Mouse (Mus musculus) CH12.LX (cell line): Measurements from ENCODE around the gene Usp5. TPM values are rescaled to one million over a fixed set of nuclear protein-coding genes. Genes with fewer than 3 reads are reported as not detected.

Experiments used
- DNase-seq: peaks from one replicate; pipeline ENCODE4 v3.0.0-alpha.2; 2013; ENCODE audit errors: extremely low read depth
- H3K27ac ChIP-seq: 2 replicates; pipeline ENCODE4 v1.5.1; 2012; ENCODE audit warnings: low read depth, mild to moderate bottlenecking, control low read depth, moderate library complexity; ENCODE audit not compliant: insufficient read depth
- H3K27me3 ChIP-seq: replicated peaks from 2 replicates; pipeline ENCODE3; 2012; ENCODE audit warnings: inconsistent platforms
- H3K36me3 ChIP-seq, 2 experiments: replicated peaks in 1 of 2; 2 replicates each; pipeline versions ENCODE3 to v1.6.1; 2012; ENCODE audit warnings: inconsistent platforms in 1 of 2, low read length in 1 of 2, mild to moderate bottlenecking in 1 of 2, mixed read lengths in 1 of 2, moderate library complexity in 1 of 2; ENCODE audit not compliant: control insufficient read depth in 1 of 2, insufficient read depth in 1 of 2
- H3K4me1 ChIP-seq, 2 experiments: 2 replicates each; pipeline ENCODE4 v1.6.1; 2012; ENCODE audit warnings: inconsistent platforms in 1 of 2, moderate library complexity in 1 of 2; ENCODE audit not compliant: insufficient read depth in 2 of 2, control insufficient read depth in 1 of 2
- H3K4me2 ChIP-seq: 2 replicates; pipeline ENCODE4 v1.6.1; 2012; ENCODE audit warnings: low read depth, mild to moderate bottlenecking, control low read depth; ENCODE audit not compliant: poor library complexity, insufficient read depth, severe bottlenecking
- H3K4me3 ChIP-seq, 3 experiments: fragments of 150-350 bp in 1 of 3; sonication (generic) in 1 of 3; replicated peaks in 1 of 3; 2 replicates each; pipeline versions ENCODE3 to v1.5.1; 2011 to 2012; ENCODE audit warnings: low read depth in 2 of 3, low read length in 2 of 3, mild to moderate bottlenecking in 2 of 3, moderate library complexity in 2 of 3, control low read depth in 1 of 3, improper control_type of control experiment in 1 of 3, inconsistent platforms in 1 of 3, mixed read lengths in 1 of 3; ENCODE audit not compliant: poor library complexity in 1 of 3
- H3K79me2 ChIP-seq: replicated peaks from 2 replicates; pipeline ENCODE4 v1.6.1; 2012; ENCODE audit warnings: mild to moderate bottlenecking, moderate library complexity; ENCODE audit not compliant: control insufficient read depth, poor library complexity, insufficient read depth, severe bottlenecking; ENCODE audit errors: extremely low read depth
- H3K9ac ChIP-seq: 2 replicates; pipeline ENCODE4 v1.6.1; 2012; ENCODE audit warnings: low read depth, mild to moderate bottlenecking, control low read depth, moderate library complexity; ENCODE audit not compliant: insufficient read depth
- H3K9me3 ChIP-seq: replicated peaks from 2 replicates; pipeline ENCODE3; 2012; ENCODE audit warnings: low read length, inconsistent platforms, mixed read lengths
- EP300 ChIP-seq: IDR thresholded peaks from 2 replicates; pipeline ENCODE4 v1.6.1; 2011; ENCODE audit warnings: low read length, improper control_type of control experiment
- GABPA ChIP-seq: IDR thresholded peaks from 2 replicates; pipeline ENCODE4 v1.6.1; 2012; ENCODE audit warnings: low read depth, low read length, improper control_type of control experiment, inconsistent platforms; ENCODE audit not compliant: insufficient replicate concordance
- JUND ChIP-seq: conservative IDR thresholded peaks from 2 replicates; pipeline ENCODE4 v1.6.1; 2011; ENCODE audit warnings: low read depth, low read length, improper control_type of control experiment
- MXI1 ChIP-seq: IDR thresholded peaks from 2 replicates; pipeline ENCODE4 v1.6.1; 2011; ENCODE audit warnings: mild to moderate bottlenecking, low read depth, low read length, improper control_type of control experiment
- MYC ChIP-seq: IDR thresholded peaks from 2 replicates; pipeline ENCODE4 v1.6.1; 2011; ENCODE audit warnings: low read depth, mild to moderate bottlenecking, improper control_type of control experiment, low read length
- NRF1 ChIP-seq: IDR thresholded peaks from 2 replicates; pipeline ENCODE4 v1.6.1; 2014; ENCODE audit warnings: low read depth, mild to moderate bottlenecking, inconsistent platforms, low read length, improper control_type of control experiment, moderate library complexity
- RCOR1 ChIP-seq: conservative IDR thresholded peaks from 2 replicates; pipeline ENCODE4 v1.6.1; 2012; ENCODE audit warnings: low read depth, mild to moderate bottlenecking, inconsistent platforms, low read length, improper control_type of control experiment
- SMC3 ChIP-seq: IDR thresholded peaks from 2 replicates; pipeline ENCODE4 v1.6.1; 2011; ENCODE audit warnings: low read depth, low read length, improper control_type of control experiment
- UBTF ChIP-seq: IDR thresholded peaks from 2 replicates; pipeline ENCODE4 v1.6.1; 2012; ENCODE audit warnings: low read depth, mild to moderate bottlenecking, inconsistent platforms, low read length, improper control_type of control experiment, moderate library complexity
- USF1 ChIP-seq: IDR thresholded peaks from 2 replicates; pipeline ENCODE4 v1.6.1; 2014; ENCODE audit warnings: low read depth, mild to moderate bottlenecking, inconsistent platforms, low read length, improper control_type of control experiment
- dilution Hi-C: fragments of 300-500 bp; cut with MboI; formaldehyde crosslinking; loops from 2 replicates; pipeline ENCODE4 v1.14.3; 2020; ENCODE audit warnings: low sequenced_read_pairs; ENCODE audit not compliant: extremely low pct_unique_long_range_greater_than_20kb, extremely low pct_ligation_motif_present
- in situ Hi-C: fragments of 300-500 bp; cut with MboI; formaldehyde crosslinking; loops from 3 replicates; pipeline ENCODE4 v1.14.3; 2019; ENCODE audit warnings: low sequenced_read_pairs, low pct_ligation_motif_present, low pct_unique_long_range_greater_than_20kb, mixed read lengths
- polyA plus RNA-seq: library from polyadenylated mRNA; unstranded; fragments of >175 nt; gene quantifications from 2 replicates; pipeline ENCODE4 v1.2.1, GENCODE M21; 2012; ENCODE audit warnings: low read depth; ENCODE audit not compliant: insufficient read length
- total RNA-seq, 2 experiments: library from RNA; depleted of rRNA; stranded (reverse); fragments of 300-350 nt in 1 of 2; fragments of >200 nt in 1 of 2; gene quantifications; 2 replicates each; pipeline ENCODE4 v1.2.3; 2012 to 2014

Gene Usp5
- total and polyA plus RNA-seq, 3 experiments = 79.8 to 107 (median 103) TPM

DNA sequence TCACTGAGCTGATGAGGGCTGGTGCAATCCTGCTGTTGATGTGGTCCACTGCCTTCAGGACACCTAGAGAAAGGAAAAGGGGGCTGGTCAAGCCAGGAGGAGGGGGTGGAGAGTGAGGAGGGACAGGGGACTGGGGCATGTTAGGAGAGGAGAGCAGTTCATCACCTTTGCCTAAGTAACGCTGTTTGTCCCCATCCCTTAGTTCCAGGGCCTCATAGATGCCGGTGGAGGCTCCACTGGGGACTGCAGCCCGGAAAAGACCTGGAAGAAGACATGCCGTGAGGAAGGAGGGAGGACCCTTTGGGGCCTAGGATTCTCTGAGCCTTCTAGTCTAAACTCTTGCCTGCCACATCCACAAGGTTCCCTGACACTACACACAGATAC lies 61.8 kb downstream of the Usp5 start:
- dilution Hi-C loops = no loop called here
- Histone ChIP-seq H3K4me2 (peak overlapping the region; percentile 80), H3K27me3 (peaks cover 10% of the 10 kb centered on the region), H3K4me3 (peak overlapping the region; percentile 57 to 98 (median 67)), H3K9ac (peak overlapping the region; percentile 63), H3K36me3 (peaks cover 26 to 48% of the 10 kb centered on the region in 2 experiments), H3K79me2 (no peaks in the 10 kb centered on the region), H3K9me3 (no peaks in the 10 kb centered on the region), H3K4me1 (peaks cover 7 to 33% of the 10 kb centered on the region in 2 experiments), H3K27ac (peak overlapping the region; percentile 34)
- in situ Hi-C loops = no loop called here
- DNase-seq = no peak
- no peak for TF ChIP-seq MXI1
- TF ChIP-seq SMC3 = no peak
- TF ChIP-seq JUND = no peak
- no peak for TF ChIP-seq EP300
- no peak for TF ChIP-seq MYC
- TF ChIP-seq USF1 = no peak
- TF ChIP-seq NRF1 = no peak
- TF ChIP-seq GABPA = no peak
- no peak for TF ChIP-seq UBTF

- no peak overlapping the region for H3K27ac ChIP-seq
- dilution Hi-C loops = no loop called here
- in situ Hi-C loops = no loop called here
- H3K4me1 ChIP-seq = peaks cover 7 to 33% of the 10 kb centered on the region in 2 experiments
- peaks cover 31 to 63% of the 10 kb centered on the region in 2 experiments for H3K36me3 ChIP-seq
- no peak overlapping the region for H3K4me2 ChIP-seq
- no peaks in the 10 kb centered on the region for H3K9me3 ChIP-seq
- TF ChIP-seq USF1 = no peak
- TF ChIP-seq RCOR1 = no peak
- no peaks in the 10 kb centered on the region for H3K79me2 ChIP-seq
- H3K4me3 ChIP-seq = no peak overlapping the region
- no peak for DNase-seq
- H3K9ac ChIP-seq = no peak overlapping the region
- H3K27me3 ChIP-seq = peaks cover 6% of the 10 kb centered on the region
These were observed 63.3 kb downstream of the Usp5 start for GRCm38 (mm10) chr6:124765951-124766350.

Other genes with a start within 250 kb of the Usp5 start
Only the 20 nearest of the 26 such genes appear.
- gene Lpcat3, start 166.5 kb downstream of the Usp5 start, total RNA-seq (2012; rRNA removed) = 52.9 and 53.4 TPM in 2 replicates
- gene Lpcat3, start 166.5 kb downstream of the Usp5 start, total RNA-seq (2014; rRNA removed) = 68.0 and 77.0 TPM in 2 replicates
- 86.9 and 113 TPM in 2 replicates for gene Lpcat3, start 166.5 kb downstream of the Usp5 start, polyA plus RNA-seq
- gene Emg1, start 117.3 kb downstream of the Usp5 start, total RNA-seq (2012; rRNA removed) = 352 and 439 TPM in 2 replicates
- 481 and 498 TPM in 2 replicates for gene Emg1, start 117.3 kb downstream of the Usp5 start, total RNA-seq (2014; rRNA removed)
- 301 and 408 TPM in 2 replicates for gene Emg1, start 117.3 kb downstream of the Usp5 start, polyA plus RNA-seq
- 440 and 578 TPM in 2 replicates for gene Phb2, start 117.1 kb downstream of the Usp5 start, total RNA-seq (2012; rRNA removed)
- gene Phb2, start 117.1 kb downstream of the Usp5 start, total RNA-seq (2014; rRNA removed) = 380 and 405 TPM in 2 replicates
- gene Phb2, start 117.1 kb downstream of the Usp5 start, polyA plus RNA-seq = 623 and 694 TPM in 2 replicates
- gene Ptpn6, start 90.8 kb downstream of the Usp5 start, total RNA-seq (2012; rRNA removed) = 247 and 283 TPM in 2 replicates
- gene Ptpn6, start 90.8 kb downstream of the Usp5 start, total RNA-seq (2014; rRNA removed) = 300 and 327 TPM in 2 replicates
- 585 and 814 TPM in 2 replicates for gene Ptpn6, start 90.8 kb downstream of the Usp5 start, polyA plus RNA-seq
- gene Grcc10, start 88.1 kb downstream of the Usp5 start, total RNA-seq (2012; rRNA removed) = 146 and 197 TPM in 2 replicates
- 59.3 and 64.3 TPM in 2 replicates for gene Grcc10, start 88.1 kb downstream of the Usp5 start, total RNA-seq (2014; rRNA removed)
- gene Grcc10, start 88.1 kb downstream of the Usp5 start, polyA plus RNA-seq = 88.4 and 93.7 TPM in 2 replicates
- gene Gm45234, start 73.5 kb downstream of the Usp5 start, total RNA-seq (2012; rRNA removed) = not detected in 2 replicates
- gene Gm45234, start 73.5 kb downstream of the Usp5 start, total RNA-seq (2014; rRNA removed) = not detected in 2 replicates
- gene Gm45234, start 73.5 kb downstream of the Usp5 start, polyA plus RNA-seq = not detected in 2 replicates
- 3.8 and 4.6 TPM in 2 replicates for gene Atn1, start 73.0 kb downstream of the Usp5 start, total RNA-seq (2012; rRNA removed)
- gene Atn1, start 73.0 kb downstream of the Usp5 start, total RNA-seq (2014; rRNA removed) = 0.50 and 1.7 TPM in 2 replicates
- gene Atn1, start 73.0 kb downstream of the Usp5 start, polyA plus RNA-seq = 27.0 and 35.1 TPM in 2 replicates
- 15.9 and 24.6 TPM in 2 replicates for gene Eno2, start 59.8 kb downstream of the Usp5 start, total RNA-seq (2012; rRNA removed)
- gene Eno2, start 59.8 kb downstream of the Usp5 start, total RNA-seq (2014; rRNA removed) = 20.8 and 26.7 TPM in 2 replicates
- gene Eno2, start 59.8 kb downstream of the Usp5 start, polyA plus RNA-seq = 23.1 and 23.6 TPM in 2 replicates
- gene Lrrc23, start 49.8 kb downstream of the Usp5 start, total RNA-seq (2012; rRNA removed) = not detected in 2 replicates
- not detected in 2 replicates for gene Lrrc23, start 49.8 kb downstream of the Usp5 start, total RNA-seq (2014; rRNA removed)
- 0.20 TPM in 1 of 2 replicates, not detected in the other for gene Lrrc23, start 49.8 kb downstream of the Usp5 start, polyA plus RNA-seq
- 2.1 and 2.4 TPM in 2 replicates for gene Spsb2, start 20.8 kb downstream of the Usp5 start, total RNA-seq (2012; rRNA removed)
- gene Spsb2, start 20.8 kb downstream of the Usp5 start, total RNA-seq (2014; rRNA removed) = not detected in 2 replicates
- gene Spsb2, start 20.8 kb downstream of the Usp5 start, polyA plus RNA-seq = 3.3 and 3.4 TPM in 2 replicates
- 733 and 1,303 TPM in 2 replicates for gene Tpi1, start 15.2 kb downstream of the Usp5 start, total RNA-seq (2012; rRNA removed)
- 1,570 and 1,645 TPM in 2 replicates for gene Tpi1, start 15.2 kb downstream of the Usp5 start, total RNA-seq (2014; rRNA removed)
- 758 and 807 TPM in 2 replicates for gene Tpi1, start 15.2 kb downstream of the Usp5 start, polyA plus RNA-seq
- gene Cdca3, start 63 bp upstream of the Usp5 start, total RNA-seq (2012; rRNA removed) = 116 and 117 TPM in 2 replicates
- gene Cdca3, start 63 bp upstream of the Usp5 start, total RNA-seq (2014; rRNA removed) = 188 and 229 TPM in 2 replicates
- gene Cdca3, start 63 bp upstream of the Usp5 start, polyA plus RNA-seq = 171 and 224 TPM in 2 replicates
- 0.64 and 0.84 TPM in 2 replicates for gene Gnb3, start 10.8 kb upstream of the Usp5 start, total RNA-seq (2012; rRNA removed)
- 1.6 and 2.2 TPM in 2 replicates for gene Gnb3, start 10.8 kb upstream of the Usp5 start, total RNA-seq (2014; rRNA removed)
- gene Gnb3, start 10.8 kb upstream of the Usp5 start, polyA plus RNA-seq = 4.1 and 4.7 TPM in 2 replicates
- gene P3h3, start 28.3 kb upstream of the Usp5 start, total RNA-seq (2012; rRNA removed) = 0.13 and 0.34 TPM in 2 replicates
- 0.19 TPM in 1 of 2 replicates, not detected in the other for gene P3h3, start 28.3 kb upstream of the Usp5 start, total RNA-seq (2014; rRNA removed)
- 0.31 and 0.44 TPM in 2 replicates for gene P3h3, start 28.3 kb upstream of the Usp5 start, polyA plus RNA-seq
- gene Gpr162, start 34.5 kb upstream of the Usp5 start, total RNA-seq (2012; rRNA removed) = 1.6 and 2.0 TPM in 2 replicates
- 0.48 and 0.97 TPM in 2 replicates for gene Gpr162, start 34.5 kb upstream of the Usp5 start, total RNA-seq (2014; rRNA removed)
- gene Gpr162, start 34.5 kb upstream of the Usp5 start, polyA plus RNA-seq = 1.7 and 1.9 TPM in 2 replicates
- 0.29 and 0.34 TPM in 2 replicates for gene Cd4, start 58.7 kb upstream of the Usp5 start, total RNA-seq (2012; rRNA removed)
- gene Cd4, start 58.7 kb upstream of the Usp5 start, total RNA-seq (2014; rRNA removed) = 0.26 and 0.27 TPM in 2 replicates
- gene Cd4, start 58.7 kb upstream of the Usp5 start, polyA plus RNA-seq = 1.1 and 1.6 TPM in 2 replicates
- 1.2 and 1.9 TPM in 2 replicates for gene Lag3, start 82.2 kb upstream of the Usp5 start, total RNA-seq (2012; rRNA removed)
- 0.32 and 0.52 TPM in 2 replicates for gene Lag3, start 82.2 kb upstream of the Usp5 start, total RNA-seq (2014; rRNA removed)
- gene Lag3, start 82.2 kb upstream of the Usp5 start, polyA plus RNA-seq = 1.5 and 2.0 TPM in 2 replicates
- 11.0 and 12.8 TPM in 2 replicates for gene Ptms, start 90.6 kb upstream of the Usp5 start, total RNA-seq (2012; rRNA removed)
- gene Ptms, start 90.6 kb upstream of the Usp5 start, total RNA-seq (2014; rRNA removed) = 7.0 and 8.1 TPM in 2 replicates
- gene Ptms, start 90.6 kb upstream of the Usp5 start, polyA plus RNA-seq = 96.6 and 99.6 TPM in 2 replicates
- gene Mlf2, start 101.9 kb upstream of the Usp5 start, total RNA-seq (2012; rRNA removed) = 116 and 129 TPM in 2 replicates
- gene Mlf2, start 101.9 kb upstream of the Usp5 start, total RNA-seq (2014; rRNA removed) = 109 and 124 TPM in 2 replicates
- gene Mlf2, start 101.9 kb upstream of the Usp5 start, polyA plus RNA-seq = 203 and 210 TPM in 2 replicates
- gene Cops7a, start 136.1 kb upstream of the Usp5 start, total RNA-seq (2012; rRNA removed) = 85.6 and 104 TPM in 2 replicates
- gene Cops7a, start 136.1 kb upstream of the Usp5 start, total RNA-seq (2014; rRNA removed) = 62.8 and 73.2 TPM in 2 replicates
- gene Cops7a, start 136.1 kb upstream of the Usp5 start, polyA plus RNA-seq = 98.6 and 114 TPM in 2 replicates